22 mouse cellular contexts compared by ENCODE assay signal in the genomic region with DNA sequence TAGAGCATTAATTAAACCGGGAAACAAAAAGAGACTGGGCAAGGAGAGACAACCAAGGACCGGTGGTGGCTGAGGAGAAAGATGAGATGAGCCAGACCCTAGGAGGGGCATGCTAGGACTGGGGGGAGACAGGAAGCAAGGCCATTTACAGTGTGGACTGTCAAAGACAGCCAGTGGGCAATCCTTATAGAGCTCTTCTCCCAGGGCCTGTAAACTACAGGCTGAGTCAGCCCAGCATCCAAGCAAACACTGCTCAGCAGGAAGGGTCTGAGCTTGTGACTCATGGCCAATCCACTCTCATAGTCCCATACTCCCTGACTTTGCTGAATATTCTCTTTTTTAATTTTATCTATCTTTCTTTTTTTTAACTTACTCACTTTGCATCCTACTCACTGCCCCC.
A peak's percentile ranks its signal among the peaks of the same experiment; 100 is the strongest.
DNase-seq lines count a peak whose midpoint lies in the region; ATAC-seq lines count a peak whose summit lies in the region.
"Had no signal": no experiment of that assay in that cellular context is flagged by ENCODE, and none has a peak within 500 bp of the region (broad histone marks: within the 10 kb centered on the region; RNA-seq: fewer than 3 reads in every experiment).

No protein-coding gene starts in this region.

- no peak for ATAC-seq in forebrain, embryonic 11.5 days (replicated peaks; ENCODE audit: low FRiP score)
- no peak for ATAC-seq in forebrain, embryonic 15.5 days (replicated peaks)
- 0 out of 2 replicates have a peak, but pooled peaks have one; percentile 49 for ATAC-seq in kidney, embryonic 16.5 days (ENCODE audit: low FRiP score, low TSS enrichment)
- ATAC-seq: forebrain, embryonic 16.5 days; intestine, embryonic 15.5 days had no signal

- no peak overlapping the region for H3K4me3 ChIP-seq in forebrain, embryonic 11.5 days (ENCODE audit: low read depth, low read length)
- no peak overlapping the region for H3K4me3 ChIP-seq in forebrain, embryonic 15.5 days
- H3K4me3 ChIP-seq in kidney, embryonic 16.5 days (ENCODE audit: low read length): no peak overlapping the region
- H3K4me3 ChIP-seq: erythroblast, embryonic 14.5 days; forebrain, embryonic 10.5 days; gastrocnemius, adult 2 months; heart, embryonic 10.5 days; hindbrain, embryonic 13.5 days; intestine, embryonic 15.5 days had no signal

- no peak overlapping the region for H3K4me2 ChIP-seq in forebrain, embryonic 11.5 days (ENCODE audit: low read depth, low read length, severe bottlenecking)
- no peak overlapping the region for H3K4me2 ChIP-seq in forebrain, embryonic 15.5 days (replicated peaks)
- no peak overlapping the region for H3K4me2 ChIP-seq in kidney, embryonic 16.5 days (replicated peaks; ENCODE audit: low read depth, low read length)
- H3K4me2 ChIP-seq: hindbrain, embryonic 13.5 days; intestine, embryonic 15.5 days had no signal

- DNase-seq in forebrain, embryonic 11.5 days (ENCODE audit: low spot score): peak; percentile 29
- DNase-seq in kidney, adult 18-20 months: no peak
- DNase-seq in brain, adult 2 months (ENCODE audit: low read depth, low spot score): peak; percentile 29
- no peak for DNase-seq in right cerebral cortex, adult 2 months (ENCODE audit: low spot score in 2 of 2)
- DNase-seq in urinary bladder, adult 2 months (ENCODE audit: low spot score): no peak
- DNase-seq: adrenal gland, adult 8-10 months; cerebellum, adult 11-12 months; cerebellum, adult 9-10 months; cerebellum, postnatal 25 days; gastrocnemius, adult 2 months; gastrocnemius, postnatal 25 days; heart, postnatal 10 days; heart, postnatal 4 days had no signal

- no peak overlapping the region for H3K9ac ChIP-seq in forebrain, embryonic 11.5 days (ENCODE audit: low read length)
- no peak overlapping the region for H3K9ac ChIP-seq in forebrain, embryonic 15.5 days (replicated peaks)
- no peak overlapping the region for H3K9ac ChIP-seq in kidney, embryonic 16.5 days (replicated peaks; ENCODE audit: low read length)
- H3K9ac ChIP-seq: hindbrain, embryonic 13.5 days; intestine, embryonic 15.5 days had no signal

- H3K27me3 ChIP-seq in forebrain, embryonic 11.5 days (ENCODE audit: control insufficient read depth, insufficient read depth, low read length): no peaks in the 10 kb centered on the region
- H3K27me3 ChIP-seq in forebrain, embryonic 15.5 days: no peaks in the 10 kb centered on the region
- H3K27me3 ChIP-seq in kidney, embryonic 16.5 days (ENCODE audit: insufficient read depth, low read length): no peaks in the 10 kb centered on the region
- H3K27me3 ChIP-seq: CH12.LX; intestine, embryonic 15.5 days had no signal

- H3K4me1 ChIP-seq in forebrain, embryonic 11.5 days (replicated peaks; ENCODE audit: control insufficient read depth, insufficient read depth, low read length): 0 out of 2 replicates have a peak, but pooled peaks cover 4% of the 10 kb centered on the region
- no peaks in the 10 kb centered on the region for H3K4me1 ChIP-seq in forebrain, embryonic 15.5 days
- peaks cover 6% of the 10 kb centered on the region; the same call in 1 of the 2 replicates for H3K4me1 ChIP-seq in kidney, embryonic 16.5 days (ENCODE audit: insufficient read depth, low read length)
- H3K4me1 ChIP-seq: hindbrain, embryonic 13.5 days had no signal

- WGBS in forebrain, embryonic 11.5 days: 79% methylated on average over 2 of the region's 2 CpGs
- 69% methylated on average over 2 of the region's 2 CpGs for WGBS in forebrain, embryonic 15.5 days
- WGBS in kidney, embryonic 16.5 days: 58% methylated on average over 2 of the region's 2 CpGs

- no peaks in the 10 kb centered on the region for H3K36me3 ChIP-seq in forebrain, embryonic 11.5 days (ENCODE audit: control insufficient read depth, insufficient read depth, low read length)
- no peaks in the 10 kb centered on the region for H3K36me3 ChIP-seq in forebrain, embryonic 15.5 days
- no peaks in the 10 kb centered on the region for H3K36me3 ChIP-seq in kidney, embryonic 16.5 days (ENCODE audit: insufficient read depth, low read length)
- H3K36me3 ChIP-seq: forebrain, embryonic 10.5 days; heart, embryonic 10.5 days; hindbrain, embryonic 13.5 days; intestine, embryonic 15.5 days had no signal

- no peak overlapping the region for H3K27ac ChIP-seq in forebrain, embryonic 11.5 days (ENCODE audit: low read depth, low read length)
- H3K27ac ChIP-seq in forebrain, embryonic 15.5 days (replicated peaks): no peak overlapping the region
- H3K27ac ChIP-seq in kidney, embryonic 16.5 days (ENCODE audit: low read length): no peak overlapping the region
- H3K27ac ChIP-seq: gastrocnemius, adult 2 months; heart, embryonic 10.5 days; hindbrain, embryonic 13.5 days; intestine, embryonic 15.5 days had no signal

- no peaks in the 10 kb centered on the region for H3K9me3 ChIP-seq in forebrain, embryonic 11.5 days (ENCODE audit: control insufficient read depth, low read length)
- no peaks in the 10 kb centered on the region for H3K9me3 ChIP-seq in forebrain, embryonic 15.5 days
- H3K9me3 ChIP-seq in kidney, embryonic 16.5 days (ENCODE audit: low read length): no peaks in the 10 kb centered on the region
- H3K9me3 ChIP-seq: forebrain, embryonic 10.5 days; heart, embryonic 10.5 days; hindbrain, embryonic 13.5 days; intestine, embryonic 15.5 days had no signal

Comparison
In these comparisons a context has a peak if more than half of its experiments do, and no peak if none do; other contexts are left out.
1. DNase-seq: peak in forebrain, embryonic 11.5 days (single experiment) and brain, adult 2 months (single experiment); none in kidney, adult 18-20 months (single experiment), right cerebral cortex, adult 2 months (0 of 2) and urinary bladder, adult 2 months (single experiment).